Mouse (Mus musculus) T-cell, adult 2 months (primary cell): ENCODE results near the gene Becn1.
A peak's percentile ranks its signal among the peaks of the same experiment; 100 is the strongest.

Experiments
- DNase-seq: peaks from one replicate; pipeline ENCODE4 v3.0.0; 2022; ENCODE audit warnings: low spot score

Becn1 gene

GRCm38 (mm10) chr11:101315082-101315650, 13.1 kb upstream of the Becn1 start:
- no peak for DNase-seq

DNA sequence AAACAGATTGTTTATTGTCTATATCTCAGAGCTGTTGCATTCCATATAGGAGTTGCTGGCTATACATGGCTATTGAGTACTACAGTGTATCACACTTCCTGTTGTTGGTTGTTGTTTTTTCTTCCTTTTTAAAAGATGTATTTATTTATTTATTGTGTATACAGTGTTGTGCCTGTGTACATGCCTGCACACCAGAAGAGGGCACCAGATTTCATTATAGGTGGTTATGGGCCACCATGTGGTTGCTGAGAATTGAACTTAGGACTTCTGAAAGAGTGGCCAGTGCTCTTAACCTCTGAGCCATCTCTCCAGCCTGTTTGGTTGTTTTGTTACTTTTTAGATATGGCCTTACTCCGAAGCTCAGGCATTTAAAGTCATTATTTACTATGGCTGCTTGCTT, 12.5 kb upstream of the Becn1 start:
- DNase-seq: no peak

GRCm38 (mm10) chr11:101312150-101312549, 10.1 kb upstream of the Becn1 start:
- no peak for DNase-seq

DNA sequence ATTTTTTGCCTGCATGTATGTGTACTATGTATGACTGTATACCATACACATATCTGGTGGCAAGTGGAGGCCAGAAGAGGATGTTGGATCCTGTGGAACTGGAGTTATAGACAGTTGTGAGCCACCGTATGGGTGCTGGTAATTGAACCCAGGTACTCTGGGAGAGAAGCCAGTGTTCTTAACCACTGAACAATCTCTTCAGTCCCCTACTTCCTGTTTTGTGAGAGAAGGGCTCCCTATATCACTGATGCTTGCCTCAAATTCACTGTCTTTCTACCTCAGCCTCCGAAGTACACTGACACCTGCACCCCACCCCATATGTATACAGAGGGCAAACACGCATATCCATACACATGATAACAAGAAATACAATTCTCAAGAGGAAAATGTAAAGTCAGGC, 9.0 kb upstream of the Becn1 start:
- DNase-seq: no peak

DNA sequence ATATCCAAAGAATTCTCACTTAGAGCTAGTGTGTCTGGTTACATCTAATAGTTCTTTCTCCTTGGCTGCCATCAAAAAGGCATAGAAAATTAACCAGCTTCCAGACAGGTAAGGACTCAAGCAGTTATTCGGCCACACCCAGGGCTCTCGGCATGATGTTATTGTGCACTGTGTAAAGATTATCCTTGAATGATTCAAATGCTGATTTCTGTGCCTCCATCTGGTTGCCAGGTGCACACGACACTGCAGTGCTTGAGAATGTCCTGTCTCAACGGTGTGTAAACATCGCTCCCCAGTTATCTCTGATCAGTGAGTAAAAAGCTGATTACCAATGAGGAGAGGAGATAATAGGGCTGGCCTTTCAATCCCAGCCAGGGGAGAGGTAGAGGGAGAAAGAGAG, 5.7 kb upstream of the Becn1 start:
- DNase-seq: no peak

DNA sequence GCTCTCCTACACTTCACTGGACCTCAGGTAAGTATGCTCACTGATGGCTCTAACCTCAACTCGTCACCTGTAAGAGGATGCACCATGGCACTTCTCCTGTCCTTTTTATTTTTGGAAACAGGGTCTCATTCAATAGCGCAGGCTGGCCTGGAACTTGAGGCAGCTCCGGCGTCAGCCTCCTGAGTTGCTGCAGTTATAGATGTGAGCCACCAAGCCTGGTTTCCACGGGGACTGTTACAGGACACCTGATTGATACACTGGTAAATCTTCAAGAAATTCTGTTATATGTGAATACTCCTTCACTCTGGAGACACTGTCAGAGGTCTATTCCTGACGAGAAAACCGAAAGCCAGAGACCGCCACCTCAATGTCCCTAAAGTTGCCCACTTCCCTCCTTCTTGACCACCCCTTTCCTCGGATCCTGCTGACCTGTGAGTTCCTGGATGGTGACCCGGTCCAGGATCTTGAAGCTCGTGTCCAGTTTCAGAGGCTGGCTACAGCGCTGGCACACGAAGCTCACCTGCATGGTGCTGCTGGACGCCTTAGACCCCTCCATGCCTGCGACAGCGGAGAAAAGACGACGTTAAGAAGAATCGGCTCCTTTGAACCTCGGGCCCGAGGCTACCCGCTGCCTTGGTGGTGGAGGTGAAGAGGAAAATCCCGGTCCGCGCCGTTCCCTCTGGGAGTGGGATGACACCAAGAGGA, 635 bp downstream of the Becn1 start:
- DNase-seq: no peak

GRCm38 (mm10) chr11:101300881-101301280, 1.2 kb downstream of the Becn1 start:
- no peak for DNase-seq

GRCm38 (mm10) chr11:101295191-101295590, 6.9 kb downstream of the Becn1 start:
- DNase-seq: no peak

- DNase-seq: no peak
Observed at GRCm38 (mm10) chr11:101291231-101291630, 10.9 kb downstream of the Becn1 start.

DNA sequence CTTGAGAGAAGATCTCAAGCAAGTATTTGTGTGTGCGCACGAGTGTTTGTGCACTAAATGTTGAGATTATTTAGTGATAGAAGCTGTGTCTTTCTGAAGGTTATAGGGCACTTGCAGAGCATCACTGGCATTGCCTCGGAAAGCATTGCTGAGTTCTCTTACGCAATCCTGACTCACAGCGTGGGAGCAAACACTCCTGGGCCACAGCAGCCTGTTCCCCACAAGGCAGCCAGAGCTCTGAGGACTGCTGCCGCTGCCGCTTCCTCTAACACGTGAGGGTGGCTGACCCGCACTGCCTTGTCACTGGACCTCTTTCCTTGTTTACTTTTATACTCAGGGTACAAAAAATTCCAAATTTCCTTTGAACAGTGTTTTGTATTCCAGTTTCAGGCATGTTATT, 14.8 kb downstream of the Becn1 start:
- DNase-seq: no peak

GRCm38 (mm10) chr11:101283805-101284204, 18.3 kb downstream of the Becn1 start:
- no peak for DNase-seq

DNA sequence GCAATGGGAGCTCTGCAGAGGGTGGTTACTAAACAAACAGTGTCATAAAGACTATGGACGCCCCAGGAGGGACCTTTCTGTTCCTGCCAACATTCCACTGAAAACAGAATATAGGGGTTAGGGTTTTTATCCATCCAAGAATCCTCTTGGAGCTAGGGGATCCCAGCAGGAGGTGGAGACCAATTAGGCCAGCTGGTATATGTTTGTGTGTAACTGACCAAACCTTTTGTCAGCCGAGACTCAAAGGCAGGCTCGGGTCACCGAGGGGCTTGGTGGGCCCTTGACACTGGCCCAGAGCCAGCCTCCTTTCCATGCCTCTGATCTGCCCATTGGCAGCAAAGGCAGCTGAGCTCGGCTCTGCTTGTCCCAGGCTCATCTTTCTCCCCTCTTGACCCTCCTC, 19.2 kb downstream of the Becn1 start:
- no peak for DNase-seq

DNA sequence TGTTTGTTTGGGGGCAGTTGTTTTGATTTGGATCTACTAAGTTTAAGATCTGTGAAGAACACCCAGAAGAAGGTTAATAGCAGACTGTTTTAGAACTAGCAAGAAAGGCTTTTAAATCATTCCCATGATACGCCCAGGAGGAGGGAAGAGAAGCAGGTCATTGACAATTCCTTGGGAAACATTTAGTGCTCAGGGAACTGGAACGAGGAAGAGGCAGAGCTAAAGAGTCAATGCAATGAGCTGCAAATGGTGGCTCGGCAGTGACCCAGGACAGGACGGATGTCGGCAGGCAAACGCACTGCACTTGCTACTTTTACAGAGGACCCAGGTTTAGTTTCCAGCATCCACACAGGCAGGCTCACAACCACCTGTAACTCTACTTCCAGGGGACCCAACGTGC, 21.2 kb downstream of the Becn1 start:
- DNase-seq: no peak

DNA sequence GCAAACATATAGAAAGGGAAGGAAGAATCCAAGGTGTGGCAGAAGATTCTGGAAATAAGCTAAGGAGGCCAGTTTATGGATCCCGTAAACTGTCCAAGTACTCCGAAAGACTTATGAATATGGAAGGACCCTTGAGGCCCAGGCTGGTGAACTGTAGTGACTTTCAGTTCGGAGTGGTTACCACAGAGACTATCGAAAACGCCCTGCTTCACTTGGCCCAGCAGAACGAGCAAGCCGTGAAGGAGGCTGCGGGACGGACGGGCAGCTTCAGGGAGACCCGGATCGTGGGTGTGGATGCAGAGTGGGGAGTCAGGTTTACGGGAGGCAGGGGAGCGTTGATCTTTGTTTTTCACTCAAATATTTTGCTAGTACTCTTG, 22.9 kb downstream of the Becn1 start:
- DNase-seq: no peak

GRCm38 (mm10) chr11:101278223-101279192, 23.6 kb downstream of the Becn1 start, which contains the start of the genes Cntd1 and Coa3:
Cntd1 (plus strand) TSS chr11:101279012.
Coa3 (minus strand) TSS chr11:101279114.
- DNase-seq: peak; percentile 80

GRCm38 (mm10) chr11:101277381-101278222, 24.5 kb downstream of the Becn1 start:
- DNase-seq: no peak

- no peak for DNase-seq
Observed at GRCm38 (mm10) chr11:101276319-101277070, 25.6 kb downstream of the Becn1 start.

DNA sequence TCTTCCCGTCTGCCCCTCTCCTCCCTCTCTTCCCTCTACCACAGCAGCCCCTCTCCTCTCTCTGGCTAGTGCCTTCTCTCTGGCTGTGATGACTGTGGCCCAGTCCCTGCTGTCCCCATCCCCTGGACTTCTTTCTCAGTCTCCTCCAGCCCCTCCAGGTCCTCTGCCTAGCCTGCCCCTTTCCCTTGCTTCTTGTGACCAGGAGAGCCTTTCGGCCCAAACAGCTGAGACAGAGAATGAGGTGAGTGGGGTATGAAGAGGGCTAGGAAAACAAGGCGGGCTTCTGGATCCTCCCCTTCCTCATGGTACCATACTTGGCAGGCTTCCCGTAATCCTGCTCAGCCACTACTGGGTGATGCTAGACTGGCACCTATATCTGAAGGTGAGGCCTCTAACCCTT, 26.8 kb downstream of the Becn1 start:
- DNase-seq: no peak

- DNase-seq: no peak
Observed at GRCm38 (mm10) chr11:101272446-101272845, 29.6 kb downstream of the Becn1 start.

GRCm38 (mm10) chr11:101269577-101270116, 32.4 kb downstream of the Becn1 start:
- no peak for DNase-seq

DNA sequence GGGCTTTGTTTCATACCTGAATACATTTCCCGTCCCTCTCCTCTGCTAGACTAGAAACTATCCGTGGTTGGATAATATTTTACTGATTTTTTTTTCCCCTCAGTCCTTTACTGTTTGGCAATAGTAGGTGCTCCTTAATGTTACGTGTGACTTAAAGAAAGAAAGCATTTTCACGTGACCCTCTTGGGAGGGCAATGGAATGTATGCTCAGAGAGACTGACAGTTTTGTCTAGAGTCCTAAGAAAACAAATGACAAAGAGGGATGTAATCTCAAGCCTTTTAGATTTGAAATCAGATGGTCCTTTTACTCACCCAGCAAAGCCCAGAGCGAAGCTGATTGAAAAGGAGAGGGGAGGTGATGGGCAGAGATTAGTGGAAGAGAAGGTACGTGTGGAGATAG, 36.2 kb downstream of the Becn1 start:
- DNase-seq: no peak
